Mouse (Mus musculus) hindbrain, postnatal 0 days (tissue): ENCODE results near the gene Zfp423. TPM values are rescaled to one million over a fixed set of nuclear protein-coding genes. Genes with fewer than 3 reads are reported as not detected.

ENCODE experiments used
- ATAC-seq: fragments of 200-750 bp; cut with Nextera tagmentation; 2 replicates; pipeline ENCODE4 v1.8.0; 2017; ENCODE audit warnings: mild to moderate bottlenecking, moderate TSS enrichment, moderate library complexity
- DNase-seq: peaks from one replicate; pipeline ENCODE4 v3.0.0-alpha.2; 2015; ENCODE audit warnings: low spot score
- H3K27ac ChIP-seq: fragments of 300-500 bp; sonication (generic); 2 replicates; pipeline ENCODE4 v1.5.1; 2014; ENCODE audit warnings: mild to moderate bottlenecking
- H3K27me3 ChIP-seq: fragments of 300-500 bp; sonication (generic); 2 replicates; pipeline ENCODE4 v1.6.1; 2014; ENCODE audit warnings: low read length, mixed read lengths; ENCODE audit not compliant: insufficient read depth
- H3K36me3 ChIP-seq: fragments of 300-500 bp; sonication (generic); 2 replicates; pipeline ENCODE4 v1.6.1; 2014; ENCODE audit warnings: low read length, mixed read lengths; ENCODE audit not compliant: insufficient read depth
- H3K4me1 ChIP-seq: fragments of 300-500 bp; sonication (generic); 2 replicates; pipeline ENCODE4 v1.6.1; 2014; ENCODE audit warnings: antibody characterized with exemption, low read length, mixed read lengths; ENCODE audit not compliant: insufficient read depth
- H3K4me2 ChIP-seq: fragments of 300-500 bp; sonication (generic); 2 replicates; pipeline ENCODE4 v1.6.1; 2014; ENCODE audit warnings: low read depth, mild to moderate bottlenecking, low read length, moderate library complexity, mixed read lengths
- H3K4me3 ChIP-seq: fragments of 300-500 bp; sonication (generic); 2 replicates; pipeline ENCODE4 v1.5.1; 2014; ENCODE audit warnings: low read length
- H3K9ac ChIP-seq: fragments of 300-500 bp; sonication (generic); replicated peaks from 2 replicates; pipeline ENCODE4 v1.6.1; 2014; ENCODE audit warnings: mild to moderate bottlenecking, low read length, moderate library complexity, mixed read lengths
- H3K9me3 ChIP-seq: fragments of 300-500 bp; sonication (generic); 2 replicates; pipeline ENCODE4 v1.6.1; 2016; ENCODE audit warnings: low read length, mixed read lengths
- CTCF ChIP-seq: IDR thresholded peaks from 2 replicates; pipeline ENCODE4 v1.5.1; 2016; ENCODE audit warnings: antibody characterized with exemption, control low read depth, low read depth
- WGBS: fragments of 180-500 bp; shearing (Covaris S2); extraction: QIAGEN DNeasy Blood & Tissue Kit; methylation state at CpG from one replicate; pipeline ENCODE4 v1.1.7; 2014; 5-methylcytosine and 5-hydroxymethylcytosine counted together
- polyA plus RNA-seq: library from polyadenylated mRNA; unstranded; fragments of >200 nt; fragmentation: Nextera tagmentation; extraction: Ambion mirVana; gene quantifications from 2 replicates; pipeline ENCODE4 v1.2.1, GENCODE M21; 2015
- total RNA-seq: library from RNA; depleted of rRNA; stranded (reverse); fragments of >200 nt; gene quantifications from 2 replicates; pipeline ENCODE4 v1.2.3, GENCODE M21; 2014

Zfp423 gene
- total and polyA plus RNA-seq, 2 experiments from 2014 or later, result 22.2 to 73.6 TPM

- no peak for TF ChIP-seq CTCF
- Histone ChIP-seq H3K9me3 (no peaks in the 10 kb centered on the region), H3K36me3 (no peaks in the 10 kb centered on the region), H3K9ac (no peak overlapping the region), H3K4me2 (no peak overlapping the region), H3K4me1 (peaks cover 65% of the 10 kb centered on the region), H3K27ac (no peak overlapping the region), H3K4me3 (no peak overlapping the region), H3K27me3 (no peaks in the 10 kb centered on the region)
- ATAC-seq (no peak), DNase-seq (no peak)
- WGBS, result 25% methylated on average over 5 of the region's 5 CpGs
Observed at GRCm38 (mm10) chr8:87834656-87835055, 124.7 kb downstream of the Zfp423 start.

- no peak overlapping the region for H3K9ac ChIP-seq
- no peak for ATAC-seq
- H3K4me1 ChIP-seq, result peaks cover 65% of the 10 kb centered on the region
Observed at GRCm38 (mm10) chr8:87833841-87834620, 125.4 kb downstream of the Zfp423 start.

GRCm38 (mm10) chr8:87833339-87833738, 126.1 kb downstream of the Zfp423 start:
- DNase-seq (no peak), ATAC-seq (no peak)
- no peak overlapping the region for H3K4me2 ChIP-seq
- H3K4me1 ChIP-seq, result peaks cover 65% of the 10 kb centered on the region
- no peak overlapping the region for H3K4me3 ChIP-seq
- H3K27me3 ChIP-seq, result no peaks in the 10 kb centered on the region
- TF ChIP-seq CTCF, result no peak
- H3K36me3 ChIP-seq, result no peaks in the 10 kb centered on the region
- H3K9me3 ChIP-seq, result no peaks in the 10 kb centered on the region
- WGBS, result 24% methylated on average over 13 of the region's 13 CpGs
- H3K9ac ChIP-seq, result peak overlapping the region; percentile 25; the same call in 1 of the 2 replicates
- H3K27ac ChIP-seq, result no peak overlapping the region

More at GRCm38 (mm10) chr8:87833841-87834620, 125.4 kb downstream of the Zfp423 start:
- DNase-seq, result peak; percentile 54
- 0 out of 2 replicates have a peak overlapping the region, but pooled peaks have one; percentile 13 for H3K4me2 ChIP-seq
- 0 out of 2 replicates have a peak overlapping the region, but pooled peaks have one; percentile 4 for H3K27ac ChIP-seq
- WGBS, result 28% methylated on average over 12 of the region's 12 CpGs
- H3K36me3 ChIP-seq, result no peaks in the 10 kb centered on the region
- no peak for TF ChIP-seq CTCF
- H3K4me3 ChIP-seq, result no peak overlapping the region
- H3K9me3 ChIP-seq, result no peaks in the 10 kb centered on the region
- H3K27me3 ChIP-seq, result no peaks in the 10 kb centered on the region

GRCm38 (mm10) chr8:87832381-87833325, 126.7 kb downstream of the Zfp423 start:
- Histone ChIP-seq H3K27ac (no peak overlapping the region), H3K4me2 (no peak overlapping the region), H3K4me3 (no peak overlapping the region), H3K36me3 (no peaks in the 10 kb centered on the region), H3K4me1 (peaks cover 65% of the 10 kb centered on the region), H3K27me3 (no peaks in the 10 kb centered on the region), H3K9me3 (no peaks in the 10 kb centered on the region), H3K9ac (0 out of 2 replicates have a peak overlapping the region, but pooled peaks have one; percentile 19)
- 33% methylated on average over 23 of the region's 23 CpGs for WGBS
- no peak for ATAC-seq
- DNase-seq, result no peak
- no peak for TF ChIP-seq CTCF

- no peaks in the 10 kb centered on the region for H3K36me3 ChIP-seq
- no peak overlapping the region for H3K4me3 ChIP-seq
- H3K27me3 ChIP-seq, result no peaks in the 10 kb centered on the region
- no peak overlapping the region for H3K4me2 ChIP-seq
- H3K9ac ChIP-seq, result no peak overlapping the region
- TF ChIP-seq CTCF, result no peak
- no peak overlapping the region for H3K27ac ChIP-seq
- ATAC-seq, result peak; percentile 37; the same call in 1 of the 2 replicates
- H3K9me3 ChIP-seq, result no peaks in the 10 kb centered on the region
- WGBS, result 14% methylated on average over 5 of the region's 5 CpGs
- DNase-seq, result no peak
- peaks cover 56% of the 10 kb centered on the region for H3K4me1 ChIP-seq
Observed at GRCm38 (mm10) chr8:87831567-87831966, 127.8 kb downstream of the Zfp423 start.

GRCm38 (mm10) chr8:87831116-87831515, 128.3 kb downstream of the Zfp423 start:
- H3K27me3 ChIP-seq, result no peaks in the 10 kb centered on the region
- no peak overlapping the region for H3K9ac ChIP-seq
- H3K4me1 ChIP-seq, result peaks cover 58% of the 10 kb centered on the region
- H3K27ac ChIP-seq, result no peak overlapping the region
- no peak for ATAC-seq
- no peak overlapping the region for H3K4me2 ChIP-seq
- DNase-seq, result no peak
- no peaks in the 10 kb centered on the region for H3K9me3 ChIP-seq
- WGBS, result 16% methylated on average over 9 of the region's 9 CpGs
- TF ChIP-seq CTCF, result no peak
- H3K4me3 ChIP-seq, result no peak overlapping the region
- no peaks in the 10 kb centered on the region for H3K36me3 ChIP-seq
